Mouse (Mus musculus): ENCODE measurements around the gene Mars.
"Not testable (repeated sequence)": the region's sequence is repeated elsewhere in the genome, so short reads cannot be mapped to it uniquely, and the experiment has no call there.

Mars gene

DNA sequence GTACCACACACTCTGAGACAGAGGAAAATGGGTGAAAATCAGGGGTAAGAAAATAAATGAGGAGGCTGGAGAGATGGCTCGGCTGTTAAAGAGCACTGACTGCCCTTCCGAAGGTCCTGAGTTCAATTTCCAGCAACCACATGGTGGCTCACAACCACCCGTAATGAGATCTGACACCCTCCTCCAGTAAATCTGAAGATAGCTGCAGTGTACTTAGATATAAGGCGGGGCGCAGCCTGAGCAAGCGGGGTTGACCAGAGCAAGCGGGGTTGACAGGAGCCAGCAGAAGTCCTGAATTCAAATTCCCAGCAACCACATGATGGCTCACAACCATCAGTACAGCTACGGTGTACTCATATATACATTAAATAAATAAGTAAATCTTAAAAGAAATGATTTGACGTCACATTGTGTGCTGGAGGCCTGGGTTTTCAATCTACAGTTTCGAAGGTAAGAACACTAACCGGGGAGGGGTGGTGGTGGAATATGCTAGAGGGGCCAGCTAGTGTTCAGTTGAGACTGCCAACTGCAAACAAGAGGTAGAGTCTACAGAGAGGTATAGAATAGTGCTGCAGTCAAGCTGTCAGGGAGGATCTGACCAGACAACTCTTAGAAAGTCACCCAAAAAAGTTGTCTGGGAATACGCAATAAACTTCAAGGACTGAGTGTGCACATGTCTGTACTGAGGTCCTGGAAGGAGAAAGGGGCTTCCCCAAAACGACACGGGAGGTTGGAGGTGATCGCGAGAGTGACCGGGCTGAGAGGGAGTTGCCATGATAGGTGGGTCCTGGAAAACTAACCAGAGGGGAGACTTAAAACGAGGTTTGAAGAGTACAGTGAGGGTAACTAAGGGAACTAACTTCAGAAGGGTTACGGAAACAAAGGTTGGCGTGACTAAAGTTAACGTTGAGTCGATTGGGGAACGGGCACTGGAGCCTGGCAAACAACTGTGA, 787 bp downstream of the Mars start:
- peak; percentile 95 for DNase-seq (ENCODE audit: low spot score)

DNA sequence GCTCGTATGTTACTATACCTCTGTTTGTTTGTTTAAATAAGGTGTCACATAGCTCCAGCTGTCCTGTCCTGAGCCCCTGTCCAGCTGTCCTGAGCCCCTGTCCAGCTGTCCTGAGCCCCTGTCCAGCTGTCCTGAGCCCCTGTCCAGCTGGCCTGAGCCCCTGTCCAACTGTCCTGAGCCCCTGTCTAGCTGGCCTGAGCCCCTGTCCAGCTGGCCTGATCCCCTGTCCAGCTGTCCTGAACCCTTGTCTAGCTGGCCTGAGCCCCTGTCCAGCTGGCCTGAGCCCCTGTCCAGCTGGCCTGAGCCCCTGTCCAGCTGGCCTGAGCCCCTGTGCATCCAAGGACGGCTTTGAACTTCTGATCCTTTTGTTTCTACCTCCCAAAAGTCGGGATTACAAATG, 2.4 kb downstream of the Mars start:
- DNase-seq (ENCODE audit: low spot score): not testable (repeated sequence)

DNA sequence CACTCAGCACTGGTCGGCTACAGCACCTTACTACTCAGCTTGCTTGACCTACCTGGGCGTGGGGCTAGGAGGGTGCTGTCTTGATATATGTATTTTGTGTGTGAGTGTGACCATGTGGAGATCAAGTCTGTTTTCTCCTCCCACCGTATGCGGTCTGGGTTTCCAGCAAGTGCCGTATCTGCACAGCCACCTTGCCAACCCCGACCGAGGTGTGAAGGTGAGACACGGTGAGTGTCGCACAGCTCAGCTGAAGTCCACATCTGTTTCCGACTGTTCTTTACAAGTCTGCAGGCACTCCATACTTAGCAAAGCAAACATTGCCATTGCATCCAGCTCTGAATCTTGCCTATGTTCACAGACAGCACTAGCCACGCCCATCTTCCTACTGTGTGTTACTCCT, 8.4 kb downstream of the Mars start:
- DNase-seq (ENCODE audit: low spot score): no peak

DNA sequence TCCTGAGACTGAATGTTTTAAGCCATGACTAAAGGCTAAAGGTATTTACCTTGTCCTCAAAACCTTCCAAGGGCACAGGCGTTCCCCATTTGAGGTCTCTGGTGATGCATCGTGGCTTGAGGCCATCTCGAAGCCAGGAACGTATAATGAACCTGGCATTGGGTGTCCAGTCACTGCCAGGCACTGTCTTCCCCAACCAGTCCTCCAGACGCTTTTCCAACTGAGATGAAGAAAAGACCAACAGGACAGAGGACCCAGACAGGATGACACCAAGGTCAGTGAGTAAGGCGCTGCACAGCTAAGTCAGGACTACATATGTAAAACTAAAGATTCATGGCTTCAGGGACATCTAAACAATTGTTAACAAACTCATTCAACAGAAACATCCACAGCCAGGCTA, 11.2 kb downstream of the Mars start:
- DNase-seq (ENCODE audit: low spot score): no peak

DNA sequence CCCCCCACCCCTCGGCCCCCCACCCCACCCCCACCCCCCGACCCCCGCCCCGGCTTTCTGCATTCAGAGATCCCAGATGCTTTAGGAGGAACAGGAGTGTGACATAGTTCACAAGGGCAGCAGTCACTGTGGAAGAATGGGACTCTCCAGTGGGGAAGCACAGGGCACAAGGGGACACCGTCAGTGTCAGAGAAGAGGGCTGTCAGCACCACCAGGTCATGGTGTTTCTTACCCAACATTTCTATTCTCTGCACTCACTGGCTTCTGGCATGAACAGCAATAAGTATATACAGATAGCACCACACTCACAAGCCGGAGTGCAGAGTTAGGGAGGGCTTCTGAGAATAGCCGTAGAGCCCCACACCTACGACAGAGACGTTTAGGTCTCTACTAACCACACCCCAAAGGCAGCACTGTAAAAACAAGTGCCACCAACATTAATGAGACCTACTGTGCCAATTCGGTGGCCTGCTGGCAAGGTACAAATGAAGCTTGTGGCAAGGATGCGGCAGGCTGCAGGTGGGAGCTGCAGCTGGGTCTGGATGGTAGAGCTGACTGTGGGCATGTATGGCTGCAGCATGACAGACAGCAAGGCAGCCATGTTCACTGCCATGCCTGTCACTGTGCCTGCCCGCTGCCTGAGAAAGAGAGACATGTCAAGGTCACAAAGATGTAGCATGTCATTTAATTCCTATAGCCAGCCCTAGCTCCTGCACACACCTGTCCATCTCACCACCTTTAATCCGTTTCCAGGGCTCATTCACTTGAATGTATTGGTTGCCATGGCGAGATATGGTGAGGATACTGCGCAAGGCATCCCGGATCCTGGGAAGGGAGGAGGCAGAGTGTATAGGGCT, 14.3 kb downstream of the Mars start:
- DNase-seq (ENCODE audit: low spot score): no peak

DNA sequence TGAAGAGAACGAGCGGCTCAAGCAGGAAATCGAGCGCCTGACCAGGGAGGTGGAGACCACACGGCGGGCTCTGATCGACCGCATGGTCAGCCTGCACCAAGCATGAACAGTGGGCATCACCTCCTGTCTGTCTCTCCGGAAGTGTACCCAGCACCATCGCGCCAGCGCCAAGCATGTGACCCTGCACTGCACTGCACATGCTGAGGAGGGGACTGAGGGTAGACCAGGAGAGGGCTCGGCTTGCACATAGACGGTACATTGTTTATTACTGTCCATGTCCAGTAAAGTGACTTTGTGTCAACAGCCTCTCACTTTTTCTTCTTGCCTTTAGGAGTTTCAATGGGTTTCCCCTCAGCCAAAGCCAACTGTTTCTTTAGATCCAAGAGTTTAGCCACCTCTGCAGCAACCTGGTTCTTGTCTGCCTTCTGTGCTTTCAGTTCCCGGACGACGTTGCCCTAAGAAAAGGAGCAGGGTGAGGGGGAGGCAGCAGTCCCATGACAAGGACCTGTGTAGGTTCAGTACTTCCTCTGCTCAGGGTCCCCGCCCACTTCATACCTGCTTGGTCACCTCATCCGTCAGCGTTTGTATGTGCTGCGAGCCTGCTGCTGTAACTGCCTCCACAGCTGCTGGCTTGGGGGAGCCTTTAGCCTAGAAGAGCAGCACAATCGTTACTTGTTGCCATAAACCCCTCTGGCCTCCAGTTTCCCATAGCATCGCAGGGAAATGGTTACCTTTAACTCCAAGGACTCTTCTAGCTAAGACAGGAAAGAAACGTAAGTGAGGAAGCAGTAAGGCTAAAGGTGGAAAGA, 15.4 kb downstream of the Mars start:
- no peak for DNase-seq (ENCODE audit: low spot score)

DNA sequence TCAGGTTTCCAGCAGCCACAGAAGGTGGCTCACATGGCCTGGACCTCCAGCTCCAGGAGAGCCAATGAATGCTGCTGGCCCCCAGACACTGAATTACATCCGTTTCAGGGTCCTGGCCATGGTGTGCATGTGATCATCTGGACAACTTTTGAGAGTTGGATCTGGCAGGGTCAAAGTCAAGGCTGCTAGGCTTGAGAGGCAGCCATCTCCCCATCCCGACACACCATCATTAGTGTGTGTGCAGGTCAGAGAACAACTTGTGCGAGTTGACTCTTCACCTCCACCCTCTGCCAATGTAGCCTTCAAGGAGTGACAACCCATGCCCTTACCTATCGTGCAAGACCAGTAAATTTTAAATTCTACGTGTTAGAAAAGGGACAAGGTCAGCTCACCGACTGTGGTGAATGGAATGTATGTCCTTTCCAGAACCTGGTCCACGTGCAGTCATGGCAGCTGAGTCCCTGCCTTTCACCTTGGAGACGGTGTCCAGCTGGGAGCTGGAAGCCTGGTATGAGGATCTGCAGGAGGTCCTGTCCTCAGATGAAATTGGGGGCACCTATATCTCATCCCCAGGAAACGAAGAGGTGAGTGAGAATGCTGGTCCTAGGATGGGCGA, 16.6 kb downstream of the Mars start:
- DNase-seq (ENCODE audit: low spot score): no peak

DNA sequence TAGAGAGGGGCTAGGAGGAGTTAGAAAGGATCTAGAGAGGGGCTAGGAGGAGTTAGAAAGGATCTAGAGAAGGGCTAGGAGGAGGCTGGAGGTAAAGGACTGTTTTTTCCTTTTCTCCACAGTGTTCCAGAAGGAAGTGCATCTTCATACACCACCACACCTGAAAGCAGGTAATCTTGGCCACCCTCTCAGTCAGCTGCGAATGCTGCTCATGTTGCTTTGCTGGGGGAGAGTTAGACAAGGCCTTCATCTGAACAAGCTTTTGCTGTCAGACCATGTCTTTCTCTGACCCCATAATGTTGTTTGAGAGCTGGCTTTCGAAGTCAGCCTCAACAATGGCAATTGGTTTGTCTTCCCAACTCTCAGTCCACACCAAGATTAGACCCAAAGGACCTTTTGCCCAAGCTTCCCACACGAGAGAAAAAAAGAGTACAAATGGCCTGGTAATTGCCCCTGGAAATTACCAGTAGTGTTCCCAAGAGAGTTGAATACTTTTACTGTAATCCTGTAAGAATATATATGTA, 17.9 kb downstream of the Mars start:
- DNase-seq (ENCODE audit: low spot score): no peak

DNA sequence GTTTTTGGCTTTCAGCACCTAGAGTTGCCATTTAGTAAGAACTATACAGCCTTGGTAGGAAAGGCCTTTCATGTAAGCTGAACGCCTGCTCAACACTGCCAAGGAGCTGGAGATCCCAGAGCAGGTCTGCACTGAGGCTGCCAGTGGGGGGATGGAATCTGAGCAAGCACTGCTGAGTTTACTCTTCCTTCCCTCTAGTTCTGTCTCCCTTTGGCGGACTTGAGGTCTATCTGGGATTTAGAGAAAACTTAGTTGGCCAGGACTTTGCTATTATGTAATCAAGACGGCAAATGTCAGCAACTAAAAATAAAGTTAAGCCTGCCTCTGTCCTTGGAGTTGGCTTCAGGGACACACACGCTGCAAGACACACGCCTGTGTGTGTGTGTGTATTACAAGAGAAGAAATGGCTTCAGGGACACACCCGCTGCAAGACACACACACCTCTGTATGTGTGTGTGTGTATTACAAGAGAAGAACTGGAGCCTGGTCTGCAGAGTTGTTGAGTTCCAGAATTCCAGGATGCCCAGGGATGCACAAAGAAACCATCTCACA, 18.5 kb downstream of the Mars start:
- DNase-seq (ENCODE audit: low spot score): no peak

DNA sequence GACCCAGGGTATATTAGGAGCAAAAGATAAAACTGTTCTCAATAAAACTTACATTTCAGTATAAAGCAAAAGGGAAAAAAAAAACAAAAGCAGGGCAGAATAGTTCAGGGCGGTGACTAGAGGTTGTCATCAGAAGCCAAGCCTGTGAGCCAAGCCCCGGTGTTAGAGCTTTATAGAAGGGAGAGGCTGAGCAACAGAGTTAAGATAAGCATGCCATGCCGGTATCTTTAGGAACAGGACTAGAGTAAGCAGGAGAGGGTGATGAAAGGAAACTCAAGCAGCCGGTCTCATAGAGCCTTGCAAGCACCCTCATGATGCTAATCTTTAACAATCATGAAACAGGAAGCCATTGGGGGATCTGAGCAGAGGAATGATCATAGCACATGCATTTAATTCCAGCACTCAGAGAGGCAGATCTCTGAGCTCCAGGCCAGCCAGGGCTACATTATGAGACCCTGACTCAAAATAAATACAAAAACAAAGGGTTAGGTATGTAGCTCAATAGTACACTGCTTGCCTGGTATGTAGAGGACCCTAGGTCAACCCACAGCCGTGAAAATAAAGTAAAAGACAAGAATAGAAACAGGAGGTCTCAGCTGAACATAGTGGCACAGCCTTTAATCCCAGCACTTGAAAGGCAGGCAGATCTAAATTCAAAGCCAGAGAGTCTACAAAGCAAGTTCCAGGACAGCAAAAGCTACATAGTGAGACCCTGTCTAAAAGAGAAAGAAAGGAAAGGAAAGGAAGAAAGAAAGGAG, 19.5 kb downstream of the Mars start:
- peak; percentile 54 for DNase-seq (ENCODE audit: low spot score)

DNA sequence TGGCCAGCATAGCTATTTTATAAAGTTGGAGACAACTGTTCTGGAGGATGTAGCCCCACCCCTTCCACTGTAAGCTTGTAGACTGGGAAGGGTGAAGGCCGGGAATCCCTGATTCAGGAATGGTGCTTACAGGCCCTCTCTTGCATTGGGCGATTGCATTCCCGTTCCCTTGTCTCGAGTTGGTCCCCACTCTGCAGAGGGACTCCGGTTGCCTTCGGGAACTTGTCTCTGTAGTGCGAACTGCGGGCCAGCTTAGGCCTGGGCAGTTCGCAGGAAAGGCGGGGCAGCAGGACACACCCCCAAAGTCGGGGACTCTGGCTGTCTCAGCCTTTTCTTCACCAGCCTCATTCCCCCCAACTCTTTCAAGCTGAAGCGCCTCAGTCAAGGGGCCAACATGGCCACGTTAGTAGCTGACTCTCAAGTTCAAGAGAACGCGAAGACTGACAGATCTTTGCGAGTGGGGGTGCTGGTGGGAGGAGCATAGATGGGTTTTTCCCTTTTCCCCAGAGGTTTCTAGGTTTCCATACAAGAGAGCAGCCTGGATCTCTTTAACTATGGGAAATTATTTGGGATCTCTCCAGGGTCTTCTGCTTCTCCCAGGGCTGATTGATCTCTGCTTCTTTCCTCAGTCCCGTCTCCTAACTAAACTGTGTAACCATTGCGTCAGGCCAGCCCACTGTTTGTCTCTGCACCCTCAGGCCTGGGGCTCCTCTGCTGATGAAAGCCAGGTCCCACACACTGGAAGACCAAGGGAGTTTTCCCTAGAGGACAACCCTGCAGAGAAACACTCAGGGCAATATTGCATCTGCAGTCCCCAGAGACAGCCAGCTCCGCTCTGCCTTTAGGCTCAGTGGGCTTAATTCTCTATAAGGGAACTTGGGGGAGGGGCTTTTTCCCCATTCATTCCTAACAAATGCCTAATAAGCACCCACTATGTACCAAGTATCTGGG, 20.4 kb downstream of the Mars start:
- peak; percentile 94 for DNase-seq (ENCODE audit: low spot score)

DNA sequence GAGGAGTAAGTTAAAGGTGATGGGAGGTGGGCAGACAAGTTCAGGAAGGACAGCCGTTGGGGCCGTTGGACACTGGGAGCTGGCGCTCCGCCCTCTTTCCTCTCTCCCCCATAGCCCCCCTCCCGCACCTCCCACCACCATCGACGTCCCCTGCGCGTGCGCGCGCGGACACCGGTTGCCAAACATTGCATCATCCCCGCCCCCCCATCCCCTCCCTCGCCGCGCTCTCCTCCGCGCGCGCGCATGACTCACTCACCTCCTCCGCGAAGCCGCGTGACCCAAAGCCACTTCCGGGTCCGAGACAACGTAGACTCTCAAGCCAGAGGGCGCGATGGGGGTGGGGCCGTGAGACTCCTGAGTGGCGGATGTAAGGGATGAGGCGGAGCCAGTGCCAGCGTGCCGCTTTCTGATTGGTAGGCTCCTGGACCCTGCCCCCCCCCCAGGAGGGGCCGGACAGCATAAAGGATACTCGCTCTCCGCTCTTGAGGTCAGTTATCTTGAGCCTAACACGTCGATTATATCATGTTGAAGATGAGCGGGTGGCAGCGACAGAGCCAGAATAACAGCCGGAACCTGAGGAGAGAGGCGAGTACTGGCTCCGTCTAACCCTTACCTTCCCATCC, 21.2 kb downstream of the Mars start:
- peak; percentile 100 for DNase-seq (ENCODE audit: low spot score)

DNA sequence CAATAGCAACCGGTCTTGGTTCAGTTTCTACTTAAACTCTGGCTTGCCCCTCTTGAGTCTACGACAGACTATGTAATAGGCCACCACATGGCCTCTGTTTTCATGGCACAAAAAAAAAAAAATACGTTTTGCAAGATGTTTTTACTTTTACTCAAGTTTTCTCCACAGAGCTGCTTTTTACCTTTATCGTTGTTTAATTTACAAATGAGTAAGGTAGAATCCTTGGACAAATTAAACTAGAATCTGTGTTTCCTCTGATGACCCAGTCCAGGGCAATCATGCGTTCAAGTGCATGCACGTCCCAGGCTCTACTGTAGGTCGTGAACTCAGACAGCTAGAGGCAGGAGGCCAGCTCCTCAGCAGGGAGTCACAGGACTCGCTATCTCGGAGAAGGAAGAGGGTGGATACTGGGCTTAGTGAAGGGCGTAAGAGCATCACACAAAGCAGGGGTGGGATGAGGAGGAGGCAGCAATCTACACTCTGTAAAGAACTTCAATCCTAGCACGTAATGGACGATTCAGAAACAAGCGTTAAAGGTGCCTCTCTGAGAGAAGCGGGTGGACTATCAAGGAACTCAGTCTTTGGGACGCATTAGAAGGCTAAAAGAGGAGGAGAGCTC, 21.9 kb downstream of the Mars start:
- DNase-seq (ENCODE audit: low spot score): peak; percentile 84

DNA sequence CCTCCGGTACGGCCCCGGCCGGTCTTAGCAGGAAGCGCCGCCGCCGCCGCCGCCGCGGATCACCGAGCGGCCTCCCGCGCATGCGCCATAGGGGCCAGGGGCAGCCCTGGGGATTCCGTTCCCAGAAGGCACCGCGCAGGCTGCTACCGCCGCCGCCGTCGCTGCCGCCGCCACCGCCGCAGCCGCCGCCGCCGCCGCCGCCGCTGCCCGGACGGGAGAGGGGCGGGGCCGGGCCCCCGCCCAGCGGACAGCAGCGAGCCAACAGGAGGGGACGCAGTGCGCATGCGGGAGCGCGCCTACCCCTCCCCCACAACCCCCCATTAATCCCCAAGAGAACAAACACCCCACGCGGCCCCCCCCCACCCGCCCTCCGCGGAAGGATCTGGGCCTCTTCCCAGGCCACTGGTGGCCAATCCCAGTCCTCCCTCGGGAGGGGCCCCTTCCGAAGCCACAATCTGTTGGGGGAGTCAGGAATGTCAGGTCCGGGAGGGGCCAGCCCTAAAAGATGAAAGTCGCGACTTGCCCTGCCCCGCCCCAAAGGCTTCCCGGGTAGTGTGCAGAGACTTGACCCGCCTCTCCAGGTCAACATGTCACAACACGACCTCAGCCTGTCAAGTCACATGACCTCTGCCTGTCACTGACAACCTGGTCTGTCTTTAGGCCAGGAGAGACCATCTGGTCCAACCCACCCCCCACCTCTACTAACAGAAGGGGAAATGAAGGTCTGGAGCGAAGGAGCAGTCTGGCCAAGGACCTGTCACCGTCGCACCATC, 22.6 kb downstream of the Mars start, which contains the start of gene Mbd6:
Gene Mbd6, minus strand, starts transcription at position 219 of the 773 bp plus-strand sequence.
- peak; percentile 97 for DNase-seq (ENCODE audit: low spot score)

DNA sequence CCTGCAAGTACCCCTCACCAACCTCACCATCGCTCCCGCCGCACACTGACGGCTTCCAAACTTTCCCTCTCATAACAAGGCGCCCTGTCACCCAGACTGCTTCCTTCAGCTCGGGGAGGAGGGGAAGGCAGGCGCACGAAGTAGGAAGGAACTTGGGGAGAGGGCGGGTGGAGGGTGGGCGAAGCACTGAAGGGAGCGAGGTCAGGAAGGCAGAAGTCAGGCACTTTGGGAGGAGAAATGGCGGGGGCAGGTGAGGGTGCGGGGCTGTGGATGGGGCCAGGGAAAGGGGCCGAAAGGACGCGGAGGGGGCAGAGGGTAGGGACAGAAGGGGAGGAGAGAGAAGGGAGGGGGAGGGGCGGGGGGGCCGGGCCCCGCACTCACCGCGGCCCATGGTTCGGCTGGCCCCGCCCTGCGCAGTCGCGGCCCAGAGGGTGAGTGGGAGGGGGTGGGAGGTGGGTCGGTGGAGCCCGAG, 23.2 kb downstream of the Mars start:
- peak; percentile 78 for DNase-seq (ENCODE audit: low spot score)

DNA sequence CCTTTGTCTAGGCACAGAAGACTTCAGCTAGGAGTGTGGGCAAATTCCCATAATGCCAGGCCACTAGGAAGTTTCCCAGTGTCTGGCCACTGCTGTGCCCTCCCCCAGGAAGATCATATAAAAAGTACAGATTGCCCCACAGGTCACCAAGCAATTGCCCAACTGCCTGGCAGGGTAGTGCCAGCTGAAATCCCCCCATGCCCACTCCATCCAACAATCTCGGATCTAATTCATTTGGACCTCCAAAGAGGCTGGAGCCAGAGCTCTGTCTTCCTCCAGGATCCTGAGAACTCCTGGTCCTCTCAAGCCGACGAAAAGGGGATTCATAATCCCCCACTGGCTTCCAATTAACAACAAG, 23.7 kb downstream of the Mars start:
- DNase-seq (ENCODE audit: low spot score): no peak

DNA sequence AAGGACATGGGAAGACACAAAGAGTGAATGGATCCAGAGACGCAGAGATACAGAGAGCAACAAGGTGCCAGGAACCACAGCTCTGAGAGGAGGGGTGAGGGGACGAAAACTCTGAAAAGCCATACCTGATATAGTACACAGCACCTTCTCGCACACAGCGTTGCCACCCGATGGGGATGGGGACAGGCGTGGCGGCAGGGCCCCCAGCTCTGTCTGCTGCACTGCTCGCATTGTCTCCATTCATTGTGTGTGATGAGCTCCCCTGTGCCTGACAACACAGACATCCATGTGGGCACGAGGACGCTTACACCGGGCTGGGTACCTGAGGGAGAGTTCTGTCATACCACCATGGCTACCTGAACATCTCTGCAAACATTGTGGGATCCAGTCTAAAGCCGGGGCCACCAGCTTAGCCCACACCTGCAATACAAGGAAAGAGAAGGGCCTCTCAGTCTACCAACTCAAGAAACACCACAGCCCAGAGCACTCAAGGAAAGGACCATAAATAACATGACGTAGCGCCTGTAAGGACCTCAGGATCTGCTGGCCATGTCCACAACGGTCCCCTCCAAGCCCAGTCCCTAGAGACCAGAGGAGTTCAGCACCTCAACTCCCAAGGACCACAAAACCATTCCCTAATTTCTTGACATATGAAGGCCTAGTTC, 24.2 kb downstream of the Mars start:
- peak; percentile 63 for DNase-seq (ENCODE audit: low spot score)

Data from MN1 (cell line).